Mouse (Mus musculus): ENCODE data around the gene Gbgt1.

- TF ChIP-seq POLR2A (IDR thresholded peaks at IDR 0.05; ENCODE audit: extremely low read depth, insufficient read depth, low read length) (no peak), CTCF (IDR thresholded peaks at IDR 0.05; ENCODE audit: low read depth, low read length) (no peak)
These were observed 8.0 kb downstream of the Gbgt1 start for GRCm38 (mm10) chr2:28504676-28505075.

All from liver, adult 2 months (tissue).